Mouse (Mus musculus): Measurements from ENCODE around the gene Elmo3. TPM values are rescaled to one million over a fixed set of nuclear protein-coding genes. Genes with fewer than 3 reads are reported as not detected.
"Not testable (repeated sequence)": the region's sequence is repeated elsewhere in the genome, so short reads cannot be mapped to it uniquely, and the experiment has no call there.

Elmo3 gene
- polyA plus RNA-seq, 1 experiment: 3.5 TPM

- H3K4me3 ChIP-seq (ENCODE audit: control insufficient read depth, low read depth, low read length): peak overlapping the region; percentile 95
- H3K36me3 ChIP-seq (ENCODE audit: control insufficient read depth, insufficient read depth, low read length): no peaks in the 10 kb centered on the region
- H3K27me3 ChIP-seq (ENCODE audit: control insufficient read depth, insufficient read depth, low read length): no peaks in the 10 kb centered on the region; the same call in 1 of the 2 replicates
- peaks cover 17% of the 10 kb centered on the region for H3K4me1 ChIP-seq (ENCODE audit: control insufficient read depth, insufficient read depth, low read length)
- TF ChIP-seq CTCF (IDR thresholded peaks at IDR 0.05; ENCODE audit: control insufficient read depth, insufficient read depth, insufficient replicate concordance, low read depth, low read length) (no peak), POLR2A (IDR thresholded peaks at IDR 0.05; ENCODE audit: control insufficient read depth, low read depth, low read length) (no peak; the same call in none of the 2 replicates)
- peak overlapping the region; percentile 63 for H3K27ac ChIP-seq (ENCODE audit: control insufficient read depth, insufficient read depth, low read depth, low read length)
Measured at GRCm38 (mm10) chr8:105288958-105289732, 16.3 kb upstream of the Elmo3 start.

- Histone ChIP-seq H3K36me3 (ENCODE audit: control insufficient read depth, insufficient read depth, low read length) (no peaks in the 10 kb centered on the region), H3K27ac (ENCODE audit: control insufficient read depth, insufficient read depth, low read depth, low read length) (peak within 1 kb of the TSS; percentile 67), H3K4me1 (ENCODE audit: control insufficient read depth, insufficient read depth, low read length) (peaks cover 17% of the 10 kb centered on the region), H3K27me3 (ENCODE audit: control insufficient read depth, insufficient read depth, low read length) (no peaks in the 10 kb centered on the region; the same call in 1 of the 2 replicates), H3K4me3 (ENCODE audit: control insufficient read depth, low read depth, low read length) (peak within 1 kb of the TSS; percentile 95)
- TF ChIP-seq POLR2A (IDR thresholded peaks at IDR 0.05; ENCODE audit: control insufficient read depth, low read depth, low read length) (peak; percentile 90; the same call in 1 of the 2 replicates), CTCF (IDR thresholded peaks at IDR 0.05; ENCODE audit: control insufficient read depth, insufficient read depth, insufficient replicate concordance, low read depth, low read length) (peak; percentile 40; the same call in 1 of the 2 replicates)
Measured at GRCm38 (mm10) chr8:105289805-105290460, 15.5 kb upstream of the Elmo3 start, which contains the start of gene 4931428F04Rik. TSS of gene 4931428F04Rik (minus strand) at chr8:105289864.

- H3K4me1 ChIP-seq (ENCODE audit: control insufficient read depth, insufficient read depth, low read length): peaks cover 17% of the 10 kb centered on the region
- H3K36me3 ChIP-seq (ENCODE audit: control insufficient read depth, insufficient read depth, low read length): no peaks in the 10 kb centered on the region
- H3K27me3 ChIP-seq (ENCODE audit: control insufficient read depth, insufficient read depth, low read length): no peaks in the 10 kb centered on the region; the same call in 1 of the 2 replicates
- peak overlapping the region; percentile 95 for H3K4me3 ChIP-seq (ENCODE audit: control insufficient read depth, low read depth, low read length)
- no peak overlapping the region for H3K27ac ChIP-seq (ENCODE audit: control insufficient read depth, insufficient read depth, low read depth, low read length)
- no peak for TF ChIP-seq POLR2A (IDR thresholded peaks at IDR 0.05; ENCODE audit: control insufficient read depth, low read depth, low read length)
- TF ChIP-seq CTCF (IDR thresholded peaks at IDR 0.05; ENCODE audit: control insufficient read depth, insufficient read depth, insufficient replicate concordance, low read depth, low read length): peak; percentile 89
Measured at GRCm38 (mm10) chr8:105290554-105291314, 14.7 kb upstream of the Elmo3 start.

DNA sequence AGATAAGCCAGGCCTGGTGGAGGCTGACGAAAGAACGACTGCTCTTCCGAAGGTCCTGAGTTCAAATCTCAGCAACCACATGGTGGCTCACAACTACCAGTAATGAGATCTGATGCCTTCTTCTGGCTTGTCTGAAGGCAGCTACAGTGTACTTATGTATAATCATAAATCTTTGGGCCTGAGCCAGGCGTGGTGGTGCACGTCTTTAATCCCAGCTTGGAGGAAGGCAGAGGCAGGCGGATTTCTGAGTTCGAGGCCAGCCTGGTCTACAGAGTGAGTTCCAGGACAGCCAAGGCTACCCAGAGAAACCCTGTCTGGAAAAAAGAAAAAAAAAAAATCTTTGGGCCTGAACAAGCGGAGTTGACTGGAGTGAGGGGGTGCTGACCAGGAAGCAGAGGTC, 14.0 kb upstream of the Elmo3 start:
- H3K36me3 ChIP-seq (ENCODE audit: control insufficient read depth, insufficient read depth, low read length); H3K27ac ChIP-seq (ENCODE audit: control insufficient read depth, insufficient read depth, low read depth, low read length); H3K27me3 ChIP-seq (ENCODE audit: control insufficient read depth, insufficient read depth, low read length): not testable (repeated sequence)
- peak overlapping the region; percentile 95 for H3K4me3 ChIP-seq (ENCODE audit: control insufficient read depth, low read depth, low read length)
- peaks cover 17% of the 10 kb centered on the region for H3K4me1 ChIP-seq (ENCODE audit: control insufficient read depth, insufficient read depth, low read length)

DNA sequence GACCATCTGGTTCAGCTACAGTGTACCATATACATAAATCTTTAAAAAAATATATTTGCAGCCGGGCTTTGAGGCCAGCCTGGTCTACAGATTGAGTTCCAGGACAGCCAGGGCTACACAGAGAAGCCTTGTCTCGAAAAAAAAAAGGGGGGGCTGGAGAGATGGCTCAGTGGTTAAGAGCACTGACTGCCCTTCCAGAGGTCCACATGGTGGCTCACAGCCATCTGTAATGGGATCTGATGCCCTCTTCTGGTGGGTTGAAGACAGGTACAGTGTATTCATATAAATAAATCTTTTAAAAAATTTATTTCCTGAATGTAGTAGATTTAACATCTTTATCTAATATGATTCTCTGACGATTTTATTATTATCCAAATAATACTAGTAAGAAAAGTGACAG, 13.6 kb upstream of the Elmo3 start:
- not testable (repeated sequence) for H3K36me3 ChIP-seq (ENCODE audit: control insufficient read depth, insufficient read depth, low read length); H3K27me3 ChIP-seq (ENCODE audit: control insufficient read depth, insufficient read depth, low read length); H3K27ac ChIP-seq (ENCODE audit: control insufficient read depth, insufficient read depth, low read depth, low read length)
- Histone ChIP-seq H3K4me1 (ENCODE audit: control insufficient read depth, insufficient read depth, low read length) (peaks cover 17% of the 10 kb centered on the region), H3K4me3 (ENCODE audit: control insufficient read depth, low read depth, low read length) (peak overlapping the region; percentile 95)

DNA sequence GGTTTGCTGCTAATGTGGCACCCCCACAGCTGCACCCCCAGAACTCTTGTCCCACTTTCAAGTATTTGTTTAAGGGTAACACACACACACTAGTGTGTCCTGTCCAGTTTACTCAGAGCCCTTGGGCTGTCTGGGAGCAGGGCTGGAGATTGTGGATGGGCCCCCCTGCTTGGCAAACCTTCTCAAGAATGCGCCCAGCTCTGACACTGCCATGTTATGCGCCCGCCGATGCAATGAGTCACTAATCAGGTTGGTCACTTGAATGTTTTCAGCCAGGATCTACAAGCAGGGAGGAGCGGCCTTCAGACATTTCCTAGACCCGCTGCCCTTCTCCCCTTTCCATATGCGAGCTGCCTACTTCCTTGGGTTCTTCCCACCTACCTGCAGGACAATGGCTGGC, 12.9 kb upstream of the Elmo3 start:
- TF ChIP-seq CTCF (IDR thresholded peaks at IDR 0.05; ENCODE audit: control insufficient read depth, insufficient read depth, insufficient replicate concordance, low read depth, low read length) (no peak), POLR2A (IDR thresholded peaks at IDR 0.05; ENCODE audit: control insufficient read depth, low read depth, low read length) (no peak)
- peak overlapping the region; percentile 81 for H3K4me3 ChIP-seq (ENCODE audit: control insufficient read depth, low read depth, low read length)
- H3K36me3 ChIP-seq (ENCODE audit: control insufficient read depth, insufficient read depth, low read length): no peaks in the 10 kb centered on the region
- H3K27me3 ChIP-seq (ENCODE audit: control insufficient read depth, insufficient read depth, low read length): no peaks in the 10 kb centered on the region; the same call in 1 of the 2 replicates
- peaks cover 17% of the 10 kb centered on the region for H3K4me1 ChIP-seq (ENCODE audit: control insufficient read depth, insufficient read depth, low read length)
- H3K27ac ChIP-seq (ENCODE audit: control insufficient read depth, insufficient read depth, low read depth, low read length): no peak overlapping the region

DNA sequence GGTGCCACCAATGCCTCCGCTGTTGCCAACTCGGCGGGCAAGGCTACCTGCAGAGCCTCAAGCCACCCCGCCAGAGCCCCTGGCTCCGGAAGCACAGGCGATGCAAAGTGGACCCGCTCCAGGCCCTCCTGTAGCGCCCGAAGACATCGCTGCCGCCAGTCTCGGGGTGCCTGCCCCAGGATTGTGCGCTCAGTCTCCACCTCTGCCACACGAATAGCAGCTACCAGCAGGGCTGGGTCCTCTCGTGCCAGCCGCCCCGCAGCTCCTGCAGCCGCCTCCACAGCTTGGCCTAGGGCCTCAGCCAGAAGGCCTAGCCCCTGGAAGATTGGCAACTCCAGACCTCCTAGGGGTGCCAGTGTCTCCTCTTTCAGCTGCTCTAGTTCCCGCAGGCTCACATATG, 12.0 kb upstream of the Elmo3 start:
- Histone ChIP-seq H3K27ac (ENCODE audit: control insufficient read depth, insufficient read depth, low read depth, low read length) (no peak overlapping the region), H3K4me1 (ENCODE audit: control insufficient read depth, insufficient read depth, low read length) (peaks cover 22% of the 10 kb centered on the region), H3K27me3 (ENCODE audit: control insufficient read depth, insufficient read depth, low read length) (no peaks in the 10 kb centered on the region; the same call in 1 of the 2 replicates), H3K4me3 (ENCODE audit: control insufficient read depth, low read depth, low read length) (peak overlapping the region; percentile 81), H3K36me3 (ENCODE audit: control insufficient read depth, insufficient read depth, low read length) (no peaks in the 10 kb centered on the region)
- no peak for TF ChIP-seq POLR2A (IDR thresholded peaks at IDR 0.05; ENCODE audit: control insufficient read depth, low read depth, low read length)
- TF ChIP-seq CTCF (IDR thresholded peaks at IDR 0.05; ENCODE audit: control insufficient read depth, insufficient read depth, insufficient replicate concordance, low read depth, low read length): no peak
